Comparison of ENCODE assay signal across 29 mouse cellular contexts in genomic region chr14:51923492-51923891, GRCm38 (mm10). TPM values are rescaled to one million over a fixed set of nuclear protein-coding genes. Genes with fewer than 3 reads are reported as not detected.
DNase-seq lines count a peak whose midpoint lies in the region; ATAC-seq and TF ChIP-seq lines count a peak whose summit lies in the region.
"Had no signal": no experiment of that assay in that cellular context is flagged by ENCODE, and none has a peak within 500 bp of the region (broad histone marks: within the 10 kb centered on the region; RNA-seq: fewer than 3 reads in every experiment).

No protein-coding gene starts in this region.

- no peak overlapping the region for H3K27ac ChIP-seq in heart, embryonic 12.5 days (ENCODE audit: poor library complexity, severe bottlenecking)
- 0 out of 2 replicates have a peak overlapping the region, but pooled peaks have one; percentile 62 for H3K27ac ChIP-seq in hindbrain, postnatal 0 days
- no peak overlapping the region for H3K27ac ChIP-seq in hindbrain, embryonic 14.5 days
- H3K27ac ChIP-seq: embryonic facial prominence, embryonic 13.5 days; embryonic facial prominence, embryonic 15.5 days; forebrain, embryonic 10.5 days; forebrain, embryonic 12.5 days had no signal

- H3K4me3 ChIP-seq in heart, embryonic 12.5 days = no peak overlapping the region
- no peak overlapping the region for H3K4me3 ChIP-seq in hindbrain, postnatal 0 days (ENCODE audit: low read length)
- H3K4me3 ChIP-seq in hindbrain, embryonic 14.5 days (replicated peaks; ENCODE audit: low read length) = no peak overlapping the region
- H3K4me3 ChIP-seq: embryonic facial prominence, embryonic 13.5 days; embryonic facial prominence, embryonic 15.5 days; erythroblast, embryonic 14.5 days; forebrain, embryonic 10.5 days; forebrain, embryonic 12.5 days had no signal

- no peak for ATAC-seq in heart, embryonic 12.5 days (ENCODE audit: insufficient number of reproducible peaks, low FRiP score)
- no peak for ATAC-seq in hindbrain, postnatal 0 days
- ATAC-seq in hindbrain, embryonic 14.5 days (ENCODE audit: low FRiP score) = no peak
- ATAC-seq: forebrain, embryonic 14.5 days had no signal

- DNase-seq in heart, adult 11 months = peak; percentile 82
- DNase-seq in hindbrain, postnatal 0 days (ENCODE audit: low spot score) = no peak
- DNase-seq in hindbrain, embryonic 14.5 days (ENCODE audit: low spot score) = no peak
- DNase-seq in urinary bladder, postnatal 14 days (ENCODE audit: low spot score) = peak; percentile 70
- DNase-seq in urinary bladder, adult 2 months (ENCODE audit: low spot score) = no peak
- DNase-seq: adrenal gland, adult 2 months; adrenal gland, postnatal 10 days; adrenal gland, postnatal 25 days; cerebellum, adult 11 months; cerebellum, adult 18-20 months; cerebellum, adult 8-10 months; cerebellum, adult 9-11 months; cerebellum, postnatal 14 days; cerebellum, postnatal 36 days; embryo, embryonic 11 days had no signal

- no peaks in the 10 kb centered on the region for H3K27me3 ChIP-seq in heart, embryonic 12.5 days (replicated peaks)
- no peaks in the 10 kb centered on the region for H3K27me3 ChIP-seq in hindbrain, postnatal 0 days (ENCODE audit: insufficient read depth, low read length)
- no peaks in the 10 kb centered on the region for H3K27me3 ChIP-seq in hindbrain, embryonic 14.5 days (ENCODE audit: control insufficient read depth, insufficient read depth, low read length)
- H3K27me3 ChIP-seq: embryonic facial prominence, embryonic 13.5 days; embryonic facial prominence, embryonic 15.5 days; forebrain, embryonic 12.5 days had no signal

- peaks cover 22% of the 10 kb centered on the region for H3K4me1 ChIP-seq in heart, embryonic 12.5 days (replicated peaks)
- H3K4me1 ChIP-seq in hindbrain, postnatal 0 days (ENCODE audit: insufficient read depth, low read length) = peaks cover 8% of the 10 kb centered on the region; the same call in 1 of the 2 replicates
- no peaks in the 10 kb centered on the region for H3K4me1 ChIP-seq in hindbrain, embryonic 14.5 days (replicated peaks; ENCODE audit: control insufficient read depth, insufficient read depth, low read length)
- H3K4me1 ChIP-seq: forebrain, embryonic 10.5 days; forebrain, embryonic 12.5 days had no signal

- no peak overlapping the region for H3K9ac ChIP-seq in heart, embryonic 12.5 days
- no peak overlapping the region for H3K9ac ChIP-seq in hindbrain, postnatal 0 days (replicated peaks; ENCODE audit: low read length)
- no peak overlapping the region for H3K9ac ChIP-seq in hindbrain, embryonic 14.5 days
- H3K9ac ChIP-seq: embryonic facial prominence, embryonic 13.5 days; embryonic facial prominence, embryonic 15.5 days; forebrain, embryonic 12.5 days had no signal

- H3K9me3 ChIP-seq in heart, embryonic 12.5 days (replicated peaks) = no peaks in the 10 kb centered on the region
- no peaks in the 10 kb centered on the region for H3K9me3 ChIP-seq in hindbrain, postnatal 0 days (ENCODE audit: low read length)
- no peaks in the 10 kb centered on the region for H3K9me3 ChIP-seq in hindbrain, embryonic 14.5 days (ENCODE audit: control insufficient read depth, low read length)
- H3K9me3 ChIP-seq: embryonic facial prominence, embryonic 13.5 days; embryonic facial prominence, embryonic 15.5 days; forebrain, embryonic 10.5 days; forebrain, embryonic 12.5 days had no signal

- H3K4me2 ChIP-seq in heart, embryonic 12.5 days = no peak overlapping the region
- H3K4me2 ChIP-seq in hindbrain, postnatal 0 days (ENCODE audit: low read depth, low read length) = no peak overlapping the region
- no peak overlapping the region for H3K4me2 ChIP-seq in hindbrain, embryonic 14.5 days (replicated peaks)
- H3K4me2 ChIP-seq: embryonic facial prominence, embryonic 13.5 days; embryonic facial prominence, embryonic 15.5 days; forebrain, embryonic 12.5 days had no signal

- TF ChIP-seq CTCF in hindbrain, postnatal 0 days (IDR thresholded peaks at IDR 0.05; ENCODE audit: low read depth) = no peak

- 77% methylated on average over 4 of the region's 4 CpGs for WGBS in heart, embryonic 12.5 days
- 78% methylated on average over 4 of the region's 4 CpGs for WGBS in hindbrain, postnatal 0 days
- 87% methylated on average over 4 of the region's 4 CpGs for WGBS in hindbrain, embryonic 14.5 days

- no peaks in the 10 kb centered on the region for H3K36me3 ChIP-seq in heart, embryonic 12.5 days
- no peaks in the 10 kb centered on the region for H3K36me3 ChIP-seq in hindbrain, postnatal 0 days (ENCODE audit: insufficient read depth, low read length)
- no peaks in the 10 kb centered on the region for H3K36me3 ChIP-seq in hindbrain, embryonic 14.5 days (replicated peaks; ENCODE audit: control insufficient read depth, insufficient read depth)
- H3K36me3 ChIP-seq: embryonic facial prominence, embryonic 13.5 days; embryonic facial prominence, embryonic 15.5 days; forebrain, embryonic 10.5 days; forebrain, embryonic 12.5 days had no signal

RNA-seq across cellular contexts. Expression of gene Rnase13, which starts 0.9 kb away (rescaled TPM):
- not detected in 2 replicates for polyA plus RNA-seq in heart, embryonic 12.5 days (2016; fragmentation: Nextera tagmentation; extraction: Ambion mirVana)
- total RNA-seq in hindbrain, postnatal 0 days (2014; rRNA removed) = not detected in 2 replicates
- not detected in 2 replicates for polyA plus RNA-seq in hindbrain, postnatal 0 days (2015; fragmentation: Nextera tagmentation; extraction: Ambion mirVana)
- polyA plus RNA-seq in hindbrain, embryonic 14.5 days (2014; fragmentation: Nextera tagmentation; extraction: Ambion mirVana) = not detected in 2 replicates
- polyA plus RNA-seq in urinary bladder, adult 2 months (2012; rRNA removed) = 0.75 and 1.0 TPM in 2 replicates
- total RNA-seq: adrenal gland, adult 2 months; adrenal gland, postnatal 10 days; adrenal gland, postnatal 25 days; adrenal gland, postnatal 4 days; common myeloid progenitor, adult 5-6 weeks; ES-E14; MEL had no signal
- polyA plus RNA-seq: adrenal gland, adult 2 months; brain, embryonic 14.5 days; C2C12; embryonic facial prominence, embryonic 11.5 days; embryonic facial prominence, embryonic 13.5 days; embryonic facial prominence, embryonic 15.5 days; erythroblast, embryonic 14.5 days; forebrain, embryonic 10.5 days; forebrain, embryonic 12.5 days; forebrain, embryonic 14.5 days had no signal

RNA-seq across cellular contexts. Expression of gene Tppp2, which starts 5.3 kb away (rescaled TPM):
- not detected in 2 replicates for polyA plus RNA-seq in heart, embryonic 12.5 days (2016; fragmentation: Nextera tagmentation; extraction: Ambion mirVana)
- not detected in 2 replicates for total RNA-seq in hindbrain, postnatal 0 days (2014; rRNA removed)
- polyA plus RNA-seq in hindbrain, postnatal 0 days (2015; fragmentation: Nextera tagmentation; extraction: Ambion mirVana) = not detected in 2 replicates
- not detected in 2 replicates for polyA plus RNA-seq in hindbrain, embryonic 14.5 days (2014; fragmentation: Nextera tagmentation; extraction: Ambion mirVana)
- 0.11 TPM in 1 of 2 replicates, not detected in the other for polyA plus RNA-seq in urinary bladder, adult 2 months (2012; rRNA removed)
- total RNA-seq: adrenal gland, adult 2 months; adrenal gland, postnatal 10 days; adrenal gland, postnatal 25 days; adrenal gland, postnatal 4 days; common myeloid progenitor, adult 5-6 weeks; ES-E14; MEL had no signal
- polyA plus RNA-seq: adrenal gland, adult 2 months; brain, embryonic 14.5 days; C2C12; embryonic facial prominence, embryonic 11.5 days; embryonic facial prominence, embryonic 13.5 days; embryonic facial prominence, embryonic 15.5 days; erythroblast, embryonic 14.5 days; forebrain, embryonic 10.5 days; forebrain, embryonic 12.5 days; forebrain, embryonic 14.5 days had no signal

RNA-seq across cellular contexts. Expression of gene Ndrg2, which starts 9.5 kb away (rescaled TPM):
- 224 and 228 TPM in 2 replicates for polyA plus RNA-seq in heart, embryonic 12.5 days (2016; fragmentation: Nextera tagmentation; extraction: Ambion mirVana)
- total RNA-seq in hindbrain, postnatal 0 days (2014; rRNA removed) = 514 and 732 TPM in 2 replicates
- polyA plus RNA-seq in hindbrain, postnatal 0 days (2015; fragmentation: Nextera tagmentation; extraction: Ambion mirVana) = 543 and 625 TPM in 2 replicates
- 165 and 190 TPM in 2 replicates for polyA plus RNA-seq in hindbrain, embryonic 14.5 days (2014; fragmentation: Nextera tagmentation; extraction: Ambion mirVana)
- polyA plus RNA-seq in urinary bladder, adult 2 months (2012; rRNA removed) = 393 and 417 TPM in 2 replicates

RNA-seq across cellular contexts. Expression of gene Slc39a2, which starts 30.8 kb away (rescaled TPM):
- polyA plus RNA-seq in heart, embryonic 12.5 days (2016; fragmentation: Nextera tagmentation; extraction: Ambion mirVana) = 0.20 and 0.44 TPM in 2 replicates
- 0.89 and 2.4 TPM in 2 replicates for total RNA-seq in hindbrain, postnatal 0 days (2014; rRNA removed)
- polyA plus RNA-seq in hindbrain, postnatal 0 days (2015; fragmentation: Nextera tagmentation; extraction: Ambion mirVana) = 0.61 and 0.64 TPM in 2 replicates
- polyA plus RNA-seq in hindbrain, embryonic 14.5 days (2014; fragmentation: Nextera tagmentation; extraction: Ambion mirVana) = 0.95 and 1.5 TPM in 2 replicates
- polyA plus RNA-seq in urinary bladder, adult 2 months (2012; rRNA removed) = 1.2 and 2.0 TPM in 2 replicates
- total RNA-seq: common myeloid progenitor, adult 5-6 weeks; MEL had no signal
- polyA plus RNA-seq: erythroblast, embryonic 14.5 days had no signal

RNA-seq across cellular contexts. Expression of gene Mettl17, which starts 38.9 kb away (rescaled TPM):
- polyA plus RNA-seq in heart, embryonic 12.5 days (2016; fragmentation: Nextera tagmentation; extraction: Ambion mirVana) = 39.7 and 40.4 TPM in 2 replicates
- total RNA-seq in hindbrain, postnatal 0 days (2014; rRNA removed) = 33.1 and 41.9 TPM in 2 replicates
- 61.8 and 72.5 TPM in 2 replicates for polyA plus RNA-seq in hindbrain, postnatal 0 days (2015; fragmentation: Nextera tagmentation; extraction: Ambion mirVana)
- polyA plus RNA-seq in hindbrain, embryonic 14.5 days (2014; fragmentation: Nextera tagmentation; extraction: Ambion mirVana) = 76.0 and 87.5 TPM in 2 replicates
- polyA plus RNA-seq in urinary bladder, adult 2 months (2012; rRNA removed) = 35.8 and 40.5 TPM in 2 replicates

Comparison
In these comparisons a context has a peak if more than half of its experiments do, and no peak if none do; other contexts are left out.
1. DNase-seq: peak in heart, adult 11 months (single experiment) and urinary bladder, postnatal 14 days (single experiment); none in hindbrain, postnatal 0 days (single experiment), hindbrain, embryonic 14.5 days (single experiment) and urinary bladder, adult 2 months (single experiment).